16 mouse cellular contexts compared by ENCODE assay signal in the genomic region with DNA sequence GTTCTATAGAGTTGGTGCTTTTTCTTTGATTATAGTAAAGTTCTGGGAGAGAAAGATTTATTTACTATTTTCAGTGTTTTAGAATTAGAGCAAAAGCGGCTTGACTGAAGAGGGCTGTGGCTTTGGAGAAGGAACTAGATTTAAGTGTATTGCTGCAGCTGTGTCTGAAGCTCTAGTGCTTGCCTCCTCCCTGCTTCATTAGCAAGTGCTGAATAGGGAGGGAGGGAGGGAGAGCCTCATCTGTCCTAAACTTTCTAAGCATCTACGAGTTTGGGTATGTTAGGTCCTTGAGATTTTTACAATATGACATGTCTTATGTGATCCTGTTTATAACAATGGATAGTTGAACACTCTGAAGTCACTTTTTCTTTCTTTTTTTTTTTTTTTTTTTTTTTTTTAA. TPM values are rescaled to one million over a fixed set of nuclear protein-coding genes. Genes with fewer than 3 reads are reported as not detected.
A peak's percentile ranks its signal among the peaks of the same experiment; 100 is the strongest.
DNase-seq lines count a peak whose midpoint lies in the region; ATAC-seq and TF ChIP-seq lines count a peak whose summit lies in the region.
"Had no signal": no experiment of that assay in that cellular context is flagged by ENCODE, and none has a peak within 500 bp of the region (broad histone marks: within the 10 kb centered on the region; RNA-seq: fewer than 3 reads in every experiment).

No protein-coding gene starts in this region.

- H3K4me2 ChIP-seq in liver, embryonic 13.5 days: no peak overlapping the region
- H3K4me2 ChIP-seq in liver, embryonic 12.5 days: no peak overlapping the region
- peak overlapping the region; percentile 83 for H3K4me2 ChIP-seq in embryonic facial prominence, embryonic 13.5 days
- H3K4me2 ChIP-seq in hindbrain, embryonic 14.5 days (replicated peaks): peak overlapping the region; percentile 80
- H3K4me2 ChIP-seq in myocyte (ENCODE audit: low read depth): peak overlapping the region; percentile 2

- no peaks in the 10 kb centered on the region for H3K27me3 ChIP-seq in liver, embryonic 13.5 days
- H3K27me3 ChIP-seq in liver, embryonic 12.5 days (replicated peaks): no peaks in the 10 kb centered on the region
- H3K27me3 ChIP-seq in embryonic facial prominence, embryonic 13.5 days: no peaks in the 10 kb centered on the region
- H3K27me3 ChIP-seq in hindbrain, embryonic 14.5 days (ENCODE audit: control insufficient read depth, insufficient read depth, low read length): no peaks in the 10 kb centered on the region
- no peaks in the 10 kb centered on the region for H3K27me3 ChIP-seq in myocyte (ENCODE audit: control insufficient read depth, insufficient read depth, insufficient read length)
- H3K27me3 ChIP-seq: Patski; stomach, embryonic 15.5 days had no signal

- H3K27ac ChIP-seq in liver, embryonic 13.5 days: no peak overlapping the region
- H3K27ac ChIP-seq in liver, embryonic 12.5 days: no peak overlapping the region
- no peak overlapping the region for H3K27ac ChIP-seq in embryonic facial prominence, embryonic 13.5 days
- no peak overlapping the region for H3K27ac ChIP-seq in hindbrain, embryonic 14.5 days
- H3K27ac ChIP-seq: heart, embryonic 10.5 days; kidney, postnatal 0 days; stomach, embryonic 15.5 days had no signal

- H3K36me3 ChIP-seq in liver, embryonic 13.5 days: peaks cover 31% of the 10 kb centered on the region
- peaks cover 29% of the 10 kb centered on the region for H3K36me3 ChIP-seq in liver, embryonic 12.5 days
- H3K36me3 ChIP-seq in embryonic facial prominence, embryonic 13.5 days: peaks cover 31% of the 10 kb centered on the region
- 0 out of 2 replicates have a peak, but pooled peaks cover 8% of the 10 kb centered on the region for H3K36me3 ChIP-seq in hindbrain, embryonic 14.5 days (replicated peaks; ENCODE audit: control insufficient read depth, insufficient read depth)
- no peaks in the 10 kb centered on the region for H3K36me3 ChIP-seq in myocyte (ENCODE audit: control insufficient read depth, insufficient read depth)
- H3K36me3 ChIP-seq: stomach, embryonic 15.5 days had no signal

- no peak for DNase-seq in liver, embryonic 13.5 days
- DNase-seq in hindbrain, embryonic 14.5 days (ENCODE audit: low spot score): no peak
- no peak for DNase-seq in heart, adult 9 months (ENCODE audit: low spot score in 2 of 2)
- DNase-seq in left cerebral cortex, postnatal 25 days (ENCODE audit: low spot score in 2 of 2): no peak
- DNase-seq: adrenal gland, adult 8-10 months; liver; lung, postnatal 10 days had no signal

- no peaks in the 10 kb centered on the region for H3K9me3 ChIP-seq in liver, embryonic 13.5 days (replicated peaks)
- H3K9me3 ChIP-seq in liver, embryonic 12.5 days (replicated peaks): no peaks in the 10 kb centered on the region
- no peaks in the 10 kb centered on the region for H3K9me3 ChIP-seq in embryonic facial prominence, embryonic 13.5 days
- H3K9me3 ChIP-seq in hindbrain, embryonic 14.5 days (ENCODE audit: control insufficient read depth, low read length): no peaks in the 10 kb centered on the region
- H3K9me3 ChIP-seq: heart, embryonic 10.5 days; stomach, embryonic 15.5 days had no signal

- intact Hi-C loops in left cerebral cortex, postnatal 25 days (cut with DNase I): no loop called here

- WGBS in liver, embryonic 13.5 days (ENCODE audit: insufficient replicate concordance): 53% methylated on average over 2 of the region's 2 CpGs
- WGBS in liver, embryonic 12.5 days (ENCODE audit: insufficient replicate concordance): 80% methylated on average over 2 of the region's 2 CpGs
- 79% methylated on average over 2 of the region's 2 CpGs for WGBS in embryonic facial prominence, embryonic 13.5 days
- 72% methylated on average over 2 of the region's 2 CpGs for WGBS in hindbrain, embryonic 14.5 days

- H3K79me2 ChIP-seq in myocyte (ENCODE audit: control insufficient read depth, insufficient read depth): peaks cover 78% of the 10 kb centered on the region

- no peak for TF ChIP-seq POLR2A in myocyte (IDR thresholded peaks at IDR 0.05; ENCODE audit: insufficient read length, low read depth)

- H3ac ChIP-seq in myocyte (ENCODE audit: control insufficient read depth, insufficient read length): no peak overlapping the region

- H3K4me3 ChIP-seq in liver, embryonic 13.5 days (replicated peaks): no peak overlapping the region
- no peak overlapping the region for H3K4me3 ChIP-seq in liver, embryonic 12.5 days
- 0 out of 2 replicates have a peak overlapping the region, but pooled peaks have one; percentile 6 for H3K4me3 ChIP-seq in embryonic facial prominence, embryonic 13.5 days
- H3K4me3 ChIP-seq in hindbrain, embryonic 14.5 days (replicated peaks; ENCODE audit: low read length): no peak overlapping the region
- H3K4me3 ChIP-seq in myocyte: no peak overlapping the region
- H3K4me3 ChIP-seq: heart, embryonic 10.5 days; stomach, embryonic 15.5 days had no signal

- ATAC-seq in liver, embryonic 13.5 days (ENCODE audit: low read depth): no peak
- ATAC-seq in liver, embryonic 12.5 days: no peak
- ATAC-seq in embryonic facial prominence, embryonic 13.5 days (ENCODE audit: insufficient number of reproducible peaks, insufficient read depth, low FRiP score, low TSS enrichment, low read depth): no peak
- ATAC-seq in hindbrain, embryonic 14.5 days (ENCODE audit: low FRiP score): no peak
- ATAC-seq in frontal cortex, adult (ENCODE audit: low TSS enrichment): no peak
- ATAC-seq: Patski had no signal

- 0 out of 2 replicates have a peak overlapping the region, but pooled peaks have one; percentile 39 for H3K9ac ChIP-seq in liver, embryonic 13.5 days
- H3K9ac ChIP-seq in liver, embryonic 12.5 days: no peak overlapping the region
- no peak overlapping the region for H3K9ac ChIP-seq in embryonic facial prominence, embryonic 13.5 days
- no peak overlapping the region for H3K9ac ChIP-seq in hindbrain, embryonic 14.5 days
- H3K9ac ChIP-seq: stomach, embryonic 15.5 days had no signal

- H3K4me1 ChIP-seq in liver, embryonic 13.5 days (replicated peaks): peaks cover 50% of the 10 kb centered on the region
- H3K4me1 ChIP-seq in liver, embryonic 12.5 days: peaks cover 49% of the 10 kb centered on the region
- peaks cover 23% of the 10 kb centered on the region for H3K4me1 ChIP-seq in embryonic facial prominence, embryonic 13.5 days
- peaks cover 31% of the 10 kb centered on the region for H3K4me1 ChIP-seq in hindbrain, embryonic 14.5 days (replicated peaks; ENCODE audit: control insufficient read depth, insufficient read depth, low read length)

TF ChIP-seq in myocyte, 11 proteins besides CTCF, POLR2A, EP300 and RAD21 (continues in another document):
- TF ChIP-seq CEBPB (IDR thresholded peaks at IDR 0.05; ENCODE audit: insufficient read depth, poor library complexity, severe bottlenecking) (no peak), MYOD1 (IDR thresholded peaks at IDR 0.05; ENCODE audit: control insufficient read depth in 1 of 3, insufficient read length in 2 of 3, low read depth in 2 of 3) (no peak), REST (IDR thresholded peaks at IDR 0.05; ENCODE audit: insufficient read depth, insufficient read length) (no peak), TCF3 (IDR thresholded peaks at IDR 0.05; ENCODE audit: insufficient read length, low read depth) (no peak), MYOG (IDR thresholded peaks at IDR 0.05; ENCODE audit: control insufficient read depth in 1 of 3, insufficient read depth in 1 of 3, insufficient read length in 2 of 3, low read depth in 2 of 3) (no peak)

RNA-seq across cellular contexts. Expression of a gene that starts 3.2 kb away (rescaled TPM):
- 50.9 and 58.8 TPM in 2 replicates for polyA plus RNA-seq in liver, embryonic 13.5 days (2015; fragmentation: Nextera tagmentation; extraction: Ambion mirVana)
- polyA plus RNA-seq in liver, embryonic 12.5 days (2016; fragmentation: Nextera tagmentation; extraction: Ambion mirVana): 84.1 and 85.3 TPM in 2 replicates
- polyA plus RNA-seq in embryonic facial prominence, embryonic 13.5 days (2015; fragmentation: Nextera tagmentation; extraction: Ambion mirVana): 248 and 252 TPM in 2 replicates
- 188 and 201 TPM in 2 replicates for polyA plus RNA-seq in hindbrain, embryonic 14.5 days (2014; fragmentation: Nextera tagmentation; extraction: Ambion mirVana)
- 56.6 TPM for polyA plus RNA-seq in myocyte (2012; fragmentation: generic; extraction: Trizol)
- total RNA-seq in left cerebral cortex, postnatal 25 days (2021): 10 to 100 TPM; 68.0 to 77.7 TPM

RNA-seq across cellular contexts. Expression of a gene that starts 40.8 kb away (rescaled TPM):
- polyA plus RNA-seq in liver, embryonic 13.5 days (2015; fragmentation: Nextera tagmentation; extraction: Ambion mirVana): 24.3 and 28.6 TPM in 2 replicates
- 31.2 and 32.7 TPM in 2 replicates for polyA plus RNA-seq in liver, embryonic 12.5 days (2016; fragmentation: Nextera tagmentation; extraction: Ambion mirVana)
- 47.0 and 53.5 TPM in 2 replicates for polyA plus RNA-seq in embryonic facial prominence, embryonic 13.5 days (2015; fragmentation: Nextera tagmentation; extraction: Ambion mirVana)
- polyA plus RNA-seq in hindbrain, embryonic 14.5 days (2014; fragmentation: Nextera tagmentation; extraction: Ambion mirVana): 39.3 and 39.7 TPM in 2 replicates
- 55.3 TPM for polyA plus RNA-seq in myocyte (2012; fragmentation: generic; extraction: Trizol)
- total RNA-seq in left cerebral cortex, postnatal 25 days (2021): 10 to 100 TPM; 22.2 to 30.7 TPM

RNA-seq across cellular contexts. Expression of a gene that starts 50.4 kb away (rescaled TPM):
- polyA plus RNA-seq in liver, embryonic 13.5 days (2015; fragmentation: Nextera tagmentation; extraction: Ambion mirVana): 17.3 and 19.1 TPM in 2 replicates
- polyA plus RNA-seq in liver, embryonic 12.5 days (2016; fragmentation: Nextera tagmentation; extraction: Ambion mirVana): 29.2 and 32.5 TPM in 2 replicates
- polyA plus RNA-seq in embryonic facial prominence, embryonic 13.5 days (2015; fragmentation: Nextera tagmentation; extraction: Ambion mirVana): 120 and 123 TPM in 2 replicates
- 58.4 and 62.3 TPM in 2 replicates for polyA plus RNA-seq in hindbrain, embryonic 14.5 days (2014; fragmentation: Nextera tagmentation; extraction: Ambion mirVana)
- 173 TPM for polyA plus RNA-seq in myocyte (2012; fragmentation: generic; extraction: Trizol)
- total RNA-seq in left cerebral cortex, postnatal 25 days (2021): 10 to 100 TPM; 43.9 to 51.4 TPM

RNA-seq across cellular contexts. Expression of a gene that starts 53.8 kb away (rescaled TPM):
- polyA plus RNA-seq in liver, embryonic 13.5 days (2015; fragmentation: Nextera tagmentation; extraction: Ambion mirVana): 51.8 and 56.8 TPM in 2 replicates
- polyA plus RNA-seq in liver, embryonic 12.5 days (2016; fragmentation: Nextera tagmentation; extraction: Ambion mirVana): 72.2 and 75.5 TPM in 2 replicates
- 74.5 and 79.8 TPM in 2 replicates for polyA plus RNA-seq in embryonic facial prominence, embryonic 13.5 days (2015; fragmentation: Nextera tagmentation; extraction: Ambion mirVana)
- 58.3 and 60.7 TPM in 2 replicates for polyA plus RNA-seq in hindbrain, embryonic 14.5 days (2014; fragmentation: Nextera tagmentation; extraction: Ambion mirVana)
- 157 TPM for polyA plus RNA-seq in myocyte (2012; fragmentation: generic; extraction: Trizol)
- 10 to 100 TPM; 55.5 to 63.4 TPM for total RNA-seq in left cerebral cortex, postnatal 25 days (2021)

RNA-seq across cellular contexts. Expression of a gene that starts 58.7 kb away (rescaled TPM):
- 0.17 and 0.24 TPM in 2 replicates for polyA plus RNA-seq in liver, embryonic 13.5 days (2015; fragmentation: Nextera tagmentation; extraction: Ambion mirVana)
- polyA plus RNA-seq in liver, embryonic 12.5 days (2016; fragmentation: Nextera tagmentation; extraction: Ambion mirVana): 0.10 and 0.25 TPM in 2 replicates
- 22.3 and 30.1 TPM in 2 replicates for polyA plus RNA-seq in embryonic facial prominence, embryonic 13.5 days (2015; fragmentation: Nextera tagmentation; extraction: Ambion mirVana)
- 1.8 and 2.2 TPM in 2 replicates for polyA plus RNA-seq in hindbrain, embryonic 14.5 days (2014; fragmentation: Nextera tagmentation; extraction: Ambion mirVana)
- polyA plus RNA-seq in myocyte (2012; fragmentation: generic; extraction: Trizol): not detected
- 1 to 10 TPM in 1 of 2 experiments, under 1 TPM in 1; 0.89 to 1.3 TPM for total RNA-seq in left cerebral cortex, postnatal 25 days (2021)
- polyA plus RNA-seq: C2C12, Patski had no signal

Comparison
In these comparisons a context has a peak if more than half of its experiments do, and no peak if none do; other contexts are left out.
1. H3K4me2 ChIP-seq: peak in embryonic facial prominence, embryonic 13.5 days (single experiment), hindbrain, embryonic 14.5 days (single experiment) and myocyte (single experiment); none in liver, embryonic 13.5 days (single experiment) and liver, embryonic 12.5 days (single experiment).